Mouse (Mus musculus) kidney, adult 2 months (tissue): ENCODE measurements around the gene Zmym2. TPM values are rescaled to one million over a fixed set of nuclear protein-coding genes. Genes with fewer than 3 reads are reported as not detected.
A peak's percentile ranks its signal among the peaks of the same experiment; 100 is the strongest.

Source experiments
- DNase-seq: peaks from one replicate; pipeline ENCODE4 v3.0.0; 2021
- H3K27ac ChIP-seq: fragments of 200-500 bp; 2 replicates; pipeline ENCODE4 v1.5.1; 2012; ENCODE audit warnings: low read depth, low read length, control low read depth, inconsistent platforms; ENCODE audit not compliant: insufficient read depth
- H3K27me3 ChIP-seq: fragments of 200-500 bp; replicated peaks from 2 replicates; pipeline ENCODE4 v1.6.1; 2012; ENCODE audit warnings: mild to moderate bottlenecking, moderate library complexity, low read length, inconsistent platforms; ENCODE audit not compliant: control insufficient read depth, insufficient read depth
- H3K36me3 ChIP-seq: fragments of 200-500 bp; 2 replicates; pipeline ENCODE4 v1.6.1; 2012; ENCODE audit warnings: mild to moderate bottlenecking, moderate library complexity, low read length, inconsistent platforms; ENCODE audit not compliant: control insufficient read depth, insufficient read depth
- H3K4me1 ChIP-seq: fragments of 200-500 bp; 2 replicates; pipeline ENCODE4 v1.6.1; 2011; ENCODE audit warnings: low read length; ENCODE audit not compliant: control insufficient read depth, insufficient read depth
- H3K4me3 ChIP-seq: fragments of 200-500 bp; 2 replicates; pipeline ENCODE4 v1.5.1; 2011; ENCODE audit warnings: mild to moderate bottlenecking, low read depth, low read length, control low read depth; ENCODE audit not compliant: insufficient read depth
- CTCF ChIP-seq: fragments of 200-500 bp; conservative IDR thresholded peaks from 2 replicates; pipeline ENCODE4 v1.5.1; 2011; ENCODE audit warnings: low read depth, mild to moderate bottlenecking, control low read depth, low read length, moderate library complexity, mixed read lengths; ENCODE audit not compliant: insufficient read depth, insufficient read length
- POLR2A ChIP-seq: fragments of 200-500 bp; IDR thresholded peaks from one replicate; pipeline ENCODE4 v1.6.1; 2011; ENCODE audit warnings: low read depth, low read length, control low read depth
- WGBS: fragments of 180-500 bp; shearing (Covaris S2); methylation state at CpG from one replicate; pipeline ENCODE4 v1.1.7; 2018; 5-methylcytosine and 5-hydroxymethylcytosine counted together
- polyA plus RNA-seq: library from polyadenylated mRNA; depleted of rRNA; stranded (reverse); fragments of >200 nt; gene quantifications from 2 replicates; pipeline ENCODE4 v1.2.3, GENCODE M21; 2012

Gene Zmym2
- polyA plus RNA-seq, 1 experiment = 9.5 TPM

DNA sequence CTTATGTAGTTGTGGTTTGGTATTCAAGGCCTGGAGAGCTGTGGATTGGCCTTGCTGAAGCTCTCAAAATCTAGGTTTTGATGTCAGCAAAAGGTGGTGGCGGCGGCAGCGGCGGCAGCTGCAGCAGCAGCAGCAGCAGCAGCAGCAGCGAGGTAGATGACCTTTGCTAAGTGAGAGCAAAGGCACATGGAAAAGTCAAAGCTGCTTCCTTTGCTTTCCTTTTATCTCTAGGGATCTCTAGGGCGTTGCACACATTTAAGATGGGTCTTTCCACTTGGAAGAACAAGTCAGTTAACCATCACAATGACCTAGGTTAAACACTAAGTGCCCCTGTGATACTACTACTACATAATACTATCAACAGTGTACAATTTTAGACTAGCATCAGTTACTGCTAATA is 49.0 kb downstream of the Zmym2 start:
- 73% methylated on average over 6 of the region's 6 CpGs for WGBS

DNA sequence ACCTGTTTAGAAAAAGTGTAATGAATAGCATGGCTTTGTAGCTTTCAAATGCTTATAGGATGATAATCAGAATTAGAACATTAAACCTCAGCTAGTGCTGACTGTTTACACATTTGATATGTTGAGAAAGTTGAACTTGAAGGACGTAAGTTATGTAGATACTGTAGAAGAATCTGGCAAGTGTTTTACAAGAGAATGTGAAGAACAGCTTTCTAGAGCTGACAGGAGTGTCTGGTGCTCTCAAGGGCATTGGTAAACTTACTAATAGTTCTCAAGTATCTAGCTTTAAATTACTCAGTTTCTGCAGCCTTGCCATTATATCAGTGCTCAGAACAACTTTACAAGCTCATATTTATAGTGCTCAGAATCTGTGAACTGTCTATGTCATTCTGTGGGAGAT is 53.5 kb downstream of the Zmym2 start:
- no peaks in the 10 kb centered on the region for H3K27me3 ChIP-seq
- H3K36me3 ChIP-seq = peaks cover 16% of the 10 kb centered on the region
- 94% methylated on average over 1 of the region's 1 CpGs for WGBS
- DNase-seq = no peak
- H3K4me3 ChIP-seq = no peak overlapping the region
- H3K27ac ChIP-seq = no peak overlapping the region
- no peak for TF ChIP-seq CTCF
- TF ChIP-seq POLR2A = no peak
- no peaks in the 10 kb centered on the region for H3K4me1 ChIP-seq

More for the DNA sequence above, 49.0 kb downstream of the Zmym2 start:
- Histone ChIP-seq H3K27ac (no peak overlapping the region), H3K4me1 (no peaks in the 10 kb centered on the region), H3K27me3 (no peaks in the 10 kb centered on the region), H3K4me3 (no peak overlapping the region), H3K36me3 (peaks cover 7% of the 10 kb centered on the region)
- DNase-seq = no peak
- TF ChIP-seq POLR2A (no peak), CTCF (no peak)

DNA sequence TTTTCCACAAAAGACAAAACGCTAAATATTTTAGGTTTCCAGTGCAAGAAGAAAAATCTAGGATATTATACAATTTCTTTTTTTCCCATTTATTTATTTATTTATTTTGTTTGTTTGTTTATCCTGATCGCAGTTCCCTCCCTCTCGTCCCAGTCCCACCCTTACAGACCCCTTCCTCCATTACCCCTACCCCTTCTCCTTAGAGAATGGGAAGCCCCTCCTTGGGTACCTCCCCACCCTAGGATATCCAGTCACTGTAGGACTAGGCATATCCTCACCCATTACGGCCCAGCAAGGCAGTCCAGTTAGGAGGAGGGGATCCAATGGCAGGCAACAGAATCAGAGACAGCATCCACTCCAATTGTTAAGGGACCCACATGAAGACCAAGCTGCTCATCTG is 66.5 kb downstream of the Zmym2 start:
- no peak overlapping the region for H3K4me3 ChIP-seq
- no peak overlapping the region for H3K27ac ChIP-seq
- no peaks in the 10 kb centered on the region for H3K4me1 ChIP-seq
- TF ChIP-seq POLR2A (no peak), CTCF (no peak)
- peaks cover 10% of the 10 kb centered on the region for H3K36me3 ChIP-seq
- DNase-seq = no peak
- H3K27me3 ChIP-seq = no peaks in the 10 kb centered on the region
- WGBS = 94% methylated on average over 4 of the region's 4 CpGs

DNA sequence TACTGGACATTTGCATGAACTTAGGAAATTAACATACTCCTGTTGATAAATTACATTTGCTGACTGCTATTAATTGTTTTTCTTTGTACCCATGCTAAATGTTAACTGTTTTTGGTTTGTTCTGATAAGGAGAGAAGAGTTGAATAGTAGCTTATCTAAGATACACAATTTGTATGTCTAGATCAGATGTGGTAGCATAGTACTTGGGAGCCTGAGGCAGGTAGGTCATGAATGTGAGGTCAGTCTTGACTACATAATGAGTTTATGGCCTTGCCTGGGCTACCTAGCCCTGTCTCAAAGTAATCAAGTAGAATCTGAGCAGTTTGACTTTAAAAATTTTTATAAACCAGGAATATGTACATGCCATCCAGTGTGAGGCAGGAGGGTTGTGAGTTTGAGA is 67.9 kb downstream of the Zmym2 start:
- no peak for DNase-seq
- TF ChIP-seq CTCF (no peak), POLR2A (no peak)
- H3K4me1 ChIP-seq = no peaks in the 10 kb centered on the region
- H3K27ac ChIP-seq = no peak overlapping the region
- peaks cover 7% of the 10 kb centered on the region for H3K36me3 ChIP-seq
- no peak overlapping the region for H3K4me3 ChIP-seq
- H3K27me3 ChIP-seq = no peaks in the 10 kb centered on the region

DNA sequence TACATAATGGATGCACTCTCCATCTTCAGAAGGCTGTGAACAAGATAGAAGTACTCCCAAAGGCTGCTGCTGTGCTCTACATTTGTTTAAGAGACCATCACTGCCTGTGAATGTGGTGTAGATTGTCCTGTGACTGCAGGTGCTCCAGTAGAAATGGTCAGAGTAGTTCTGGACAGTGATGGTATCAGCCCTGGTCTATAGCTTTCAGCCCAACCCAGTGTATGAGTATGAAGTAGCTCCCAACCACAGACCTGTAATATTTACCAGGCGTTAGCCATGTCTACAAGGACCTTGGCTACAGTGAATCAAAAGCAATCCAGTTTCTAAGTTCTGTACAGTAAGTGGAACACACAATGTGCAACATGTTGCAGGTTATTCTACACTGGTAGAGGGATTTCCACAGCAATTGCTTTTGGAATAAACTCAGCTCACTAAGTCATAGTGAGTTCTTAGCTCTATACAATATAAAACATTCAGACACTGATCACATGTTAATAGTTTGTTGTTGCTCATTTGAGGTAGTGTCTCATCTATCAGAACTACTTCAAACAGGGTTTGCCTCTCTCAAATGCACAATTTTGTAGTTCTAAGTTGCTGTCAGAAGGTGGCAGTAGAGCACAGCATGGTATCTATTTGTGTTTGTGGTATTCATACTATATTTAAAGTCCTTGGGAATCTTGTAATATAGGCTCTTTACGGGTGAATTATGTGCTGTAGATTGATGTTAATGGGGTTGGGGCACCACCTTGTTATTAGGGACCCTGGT is 77.7 kb downstream of the Zmym2 start:
- Histone ChIP-seq H3K36me3 (peaks cover 1% of the 10 kb centered on the region), H3K27me3 (no peaks in the 10 kb centered on the region), H3K4me1 (no peaks in the 10 kb centered on the region), H3K27ac (no peak overlapping the region), H3K4me3 (no peak overlapping the region)
- TF ChIP-seq CTCF (no peak), POLR2A (no peak)
- WGBS = 55% methylated on average over 2 of the region's 2 CpGs
- peak; percentile 33 for DNase-seq

DNA sequence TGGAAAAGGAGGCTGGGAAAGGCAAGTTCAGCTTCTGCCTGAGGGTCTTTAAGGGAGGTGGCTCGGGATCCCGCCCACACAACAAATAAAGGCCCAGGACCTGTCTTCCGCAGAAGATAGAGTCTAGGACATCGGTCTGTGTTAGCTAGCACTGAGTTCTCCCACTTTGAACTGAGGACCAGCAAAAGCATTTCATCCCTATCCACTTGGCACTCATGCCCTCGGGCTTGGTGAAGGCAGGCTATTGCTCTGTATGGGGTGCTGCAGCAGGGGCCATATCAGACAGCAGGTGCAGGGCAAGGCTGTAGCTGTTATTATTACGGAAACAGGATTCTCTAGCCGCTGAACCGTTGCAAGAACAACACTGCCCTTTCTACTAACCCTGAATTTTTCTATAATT is 83.2 kb downstream of the Zmym2 start:
- Histone ChIP-seq H3K36me3 (no peaks in the 10 kb centered on the region), H3K27ac (no peak overlapping the region), H3K27me3 (no peaks in the 10 kb centered on the region), H3K4me1 (no peaks in the 10 kb centered on the region), H3K4me3 (no peak overlapping the region)
- WGBS = 46% methylated on average over 8 of the region's 8 CpGs
- TF ChIP-seq CTCF (no peak), POLR2A (no peak)
- no peak for DNase-seq

DNA sequence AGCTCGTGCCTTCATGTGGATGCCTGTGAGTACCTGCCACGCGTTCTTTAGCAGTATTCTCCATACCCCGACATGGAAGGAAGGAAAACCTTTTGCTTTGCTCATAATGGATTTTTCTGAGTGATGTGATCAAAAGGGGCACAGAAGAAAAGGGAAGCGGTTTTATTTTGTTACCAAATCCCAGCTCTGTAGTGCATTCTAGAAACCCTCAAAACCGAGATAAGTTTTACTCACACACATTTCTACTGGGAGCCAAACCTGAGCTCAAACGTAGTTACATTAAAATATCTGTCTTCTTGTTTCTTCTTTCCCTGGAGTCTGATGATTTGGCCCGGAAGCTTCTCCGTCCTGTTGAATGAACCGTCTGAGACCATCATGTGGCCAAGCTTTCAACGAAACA is 83.7 kb downstream of the Zmym2 start:
- H3K4me1 ChIP-seq = no peaks in the 10 kb centered on the region
- no peak overlapping the region for H3K27ac ChIP-seq
- DNase-seq = no peak
- TF ChIP-seq POLR2A (no peak), CTCF (no peak)
- no peaks in the 10 kb centered on the region for H3K27me3 ChIP-seq
- no peaks in the 10 kb centered on the region for H3K36me3 ChIP-seq
- WGBS = 65% methylated on average over 11 of the region's 11 CpGs
- no peak overlapping the region for H3K4me3 ChIP-seq
